In genomic region chr2:26309739-26310138, GRCm38 (mm10) we compare ENCODE assay signal across 8 mouse cellular contexts. TPM values are rescaled to one million over a fixed set of nuclear protein-coding genes. Genes with fewer than 3 reads are reported as not detected.
DNase-seq lines count a peak whose midpoint lies in the region; ATAC-seq and TF ChIP-seq lines count a peak whose summit lies in the region.

No protein-coding gene starts in this region.

- peak overlapping the region; percentile 92 for H3K27ac ChIP-seq in embryonic facial prominence, embryonic 15.5 days (replicated peaks)
- H3K27ac ChIP-seq in intestine, postnatal 0 days (ENCODE audit: low read depth, low read length) = peak overlapping the region; percentile 54

- no peak for TF ChIP-seq CTCF in intestine, postnatal 0 days (IDR thresholded peaks at IDR 0.05; ENCODE audit: low read depth)

- DNase-seq in R1 (ENCODE audit: low read depth, low spot score) = peak; percentile 43
- peak; percentile 69 to 89 for DNase-seq in lung, postnatal 4 days
- no peak for DNase-seq in spleen, postnatal 10 days (ENCODE audit: low spot score in 2 of 2)
- no peak for DNase-seq in adrenal gland, adult 18-20 months (ENCODE audit: low spot score in 2 of 2)
- no peak for DNase-seq in ovary, postnatal 36 days (ENCODE audit: low spot score)

- peak overlapping the region; percentile 3; the same call in 1 of the 2 replicates for H3K9ac ChIP-seq in embryonic facial prominence, embryonic 15.5 days
- no peak overlapping the region for H3K9ac ChIP-seq in intestine, postnatal 0 days (ENCODE audit: low read depth, low read length)

- H3K9me3 ChIP-seq in embryonic facial prominence, embryonic 15.5 days (replicated peaks) = no peaks in the 10 kb centered on the region
- no peaks in the 10 kb centered on the region for H3K9me3 ChIP-seq in intestine, postnatal 0 days (ENCODE audit: control insufficient read depth)

- 4% methylated on average over 10 of the region's 10 CpGs for WGBS in embryonic facial prominence, embryonic 15.5 days
- WGBS in intestine, postnatal 0 days = 21% methylated on average over 10 of the region's 10 CpGs

- ATAC-seq in embryonic facial prominence, embryonic 15.5 days (ENCODE audit: insufficient number of reproducible peaks, low FRiP score, low TSS enrichment, low read depth) = peak; percentile 90
- peak; percentile 22; the same call in 1 of the 2 replicates for ATAC-seq in intestine, postnatal 0 days
- ATAC-seq in inflammation-experienced regulatory T-cells, adult 6 months = no peak

- no peaks in the 10 kb centered on the region for H3K27me3 ChIP-seq in embryonic facial prominence, embryonic 15.5 days
- no peaks in the 10 kb centered on the region for H3K27me3 ChIP-seq in intestine, postnatal 0 days (replicated peaks; ENCODE audit: control insufficient read depth, insufficient read depth, low read length)

- H3K4me3 ChIP-seq in embryonic facial prominence, embryonic 15.5 days (replicated peaks) = no peak overlapping the region
- no peak overlapping the region for H3K4me3 ChIP-seq in intestine, postnatal 0 days (ENCODE audit: low read depth, low read length)

- no peaks in the 10 kb centered on the region for H3K36me3 ChIP-seq in embryonic facial prominence, embryonic 15.5 days
- no peaks in the 10 kb centered on the region for H3K36me3 ChIP-seq in intestine, postnatal 0 days (ENCODE audit: control insufficient read depth, insufficient read depth)

- H3K4me1 ChIP-seq in embryonic facial prominence, embryonic 15.5 days = peaks cover 33% of the 10 kb centered on the region
- no peaks in the 10 kb centered on the region for H3K4me1 ChIP-seq in intestine, postnatal 0 days (replicated peaks; ENCODE audit: control insufficient read depth, insufficient read depth, low read length)

- 0 out of 2 replicates have a peak overlapping the region, but pooled peaks have one; percentile 12 for H3K4me2 ChIP-seq in embryonic facial prominence, embryonic 15.5 days (replicated peaks)
- 0 out of 2 replicates have a peak overlapping the region, but pooled peaks have one; percentile 6 for H3K4me2 ChIP-seq in intestine, postnatal 0 days (replicated peaks; ENCODE audit: low read depth)

RNA-seq across cellular contexts. Expression of gene Gpsm1, which starts 5.6 kb away (rescaled TPM):
- 52.0 and 52.1 TPM in 2 replicates for polyA plus RNA-seq in embryonic facial prominence, embryonic 15.5 days (2015; fragmentation: Nextera tagmentation; extraction: Ambion mirVana)
- polyA plus RNA-seq in intestine, postnatal 0 days (2015; fragmentation: Nextera tagmentation; extraction: Ambion mirVana) = 6.3 and 6.9 TPM in 2 replicates
- 1 to 10 TPM; 3.8 to 5.0 (median 5.0) TPM for polyA plus RNA-seq in inflammation-experienced regulatory T-cells, adult 6 months (2017; shearing (Covaris generic))
- total RNA-seq in adrenal gland, adult 18-20 months (2021) = 10 to 100 TPM; 10.7 to 14.0 TPM

RNA-seq across cellular contexts. Expression of gene Ccdc187, which starts 15.4 kb away (rescaled TPM):
- 0.70 and 1.1 TPM in 2 replicates for polyA plus RNA-seq in embryonic facial prominence, embryonic 15.5 days (2015; fragmentation: Nextera tagmentation; extraction: Ambion mirVana)
- polyA plus RNA-seq in intestine, postnatal 0 days (2015; fragmentation: Nextera tagmentation; extraction: Ambion mirVana) = 0.09 and 0.21 TPM in 2 replicates
- under 1 TPM in 1 of 3 experiments, not detected in 2; 0.04 TPM for polyA plus RNA-seq in inflammation-experienced regulatory T-cells, adult 6 months (2017; shearing (Covaris generic))
- under 1 TPM; 0.50 to 0.74 TPM for total RNA-seq in adrenal gland, adult 18-20 months (2021)

RNA-seq across cellular contexts. Expression of gene Dnlz, which starts 42.2 kb away (rescaled TPM):
- polyA plus RNA-seq in embryonic facial prominence, embryonic 15.5 days (2015; fragmentation: Nextera tagmentation; extraction: Ambion mirVana) = 30.2 and 31.9 TPM in 2 replicates
- polyA plus RNA-seq in intestine, postnatal 0 days (2015; fragmentation: Nextera tagmentation; extraction: Ambion mirVana) = 16.4 and 17.0 TPM in 2 replicates
- 1 to 10 TPM; 7.6 to 8.7 (median 7.6) TPM for polyA plus RNA-seq in inflammation-experienced regulatory T-cells, adult 6 months (2017; shearing (Covaris generic))
- total RNA-seq in adrenal gland, adult 18-20 months (2021) = 10 to 100 TPM; 21.4 to 27.0 TPM

RNA-seq across cellular contexts. Expression of gene Card9, which starts 51.0 kb away (rescaled TPM):
- polyA plus RNA-seq in embryonic facial prominence, embryonic 15.5 days (2015; fragmentation: Nextera tagmentation; extraction: Ambion mirVana) = 0.84 and 1.7 TPM in 2 replicates
- 0.26 and 0.33 TPM in 2 replicates for polyA plus RNA-seq in intestine, postnatal 0 days (2015; fragmentation: Nextera tagmentation; extraction: Ambion mirVana)
- 1 to 10 TPM in 2 of 3 experiments, under 1 TPM in 1; 0.53 to 2.1 (median 1.1) TPM for polyA plus RNA-seq in inflammation-experienced regulatory T-cells, adult 6 months (2017; shearing (Covaris generic))
- total RNA-seq in adrenal gland, adult 18-20 months (2021) = 1 to 10 TPM; 1.9 to 2.0 TPM

Comparison
In these comparisons a context has a peak if more than half of its experiments do, and no peak if none do; other contexts are left out.
1. DNase-seq: peak in R1 (single experiment) and lung, postnatal 4 days (2 of 2); none in spleen, postnatal 10 days (0 of 2), adrenal gland, adult 18-20 months (0 of 2) and ovary, postnatal 36 days (single experiment).